Mouse (Mus musculus): ENCODE results near the gene Armc3. TPM values are rescaled to one million over a fixed set of nuclear protein-coding genes. Genes with fewer than 3 reads are reported as not detected.

The Armc3 gene
- 0.74 TPM in 2 replicates for polyA plus RNA-seq (2015; fragmentation: Nextera tagmentation; extraction: Ambion mirVana)

DNA sequence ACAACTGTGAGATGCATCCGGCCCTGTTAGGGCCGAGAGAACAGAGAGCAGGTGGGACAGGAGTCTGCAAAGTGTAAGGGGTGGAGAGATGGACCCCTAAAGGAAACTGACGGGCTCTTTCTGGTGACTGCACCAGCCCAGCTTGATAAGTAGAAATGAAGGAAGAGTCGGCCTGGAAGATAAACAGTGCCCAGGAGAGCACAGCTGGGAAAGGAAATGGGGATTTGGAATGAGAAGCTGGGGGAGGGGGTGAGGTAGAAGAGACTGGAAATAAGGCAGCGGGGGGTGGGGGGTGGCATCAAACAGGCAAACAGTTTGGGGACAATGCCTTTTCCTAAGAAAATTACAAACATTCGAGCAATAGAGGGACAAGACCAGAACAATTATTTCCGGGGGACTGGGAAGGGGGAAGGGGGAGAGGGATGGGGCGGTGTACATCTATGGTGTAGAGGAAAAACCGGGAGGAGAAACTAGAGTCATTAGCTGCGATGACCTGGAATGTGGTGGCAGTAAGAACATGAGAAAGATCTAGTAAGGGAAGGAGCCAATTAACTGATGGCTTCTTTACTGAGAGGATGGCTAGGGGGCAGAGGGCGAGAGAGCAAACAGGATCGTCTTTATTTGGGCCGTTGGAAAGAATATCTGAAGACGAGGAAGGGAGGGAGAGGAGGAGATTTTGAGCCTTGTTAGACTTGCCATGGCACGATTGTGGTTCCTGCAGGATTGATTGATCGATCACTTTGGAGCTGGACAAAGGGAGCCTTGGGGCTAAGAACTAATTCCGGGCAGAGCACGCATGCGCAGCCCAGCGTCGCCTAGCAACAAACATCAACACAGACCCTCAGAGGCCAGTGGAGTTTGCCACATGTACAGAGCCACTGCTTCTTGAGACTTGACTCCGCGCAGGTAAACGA is at the start of gene Armc3:
TSS of gene Armc3 (plus strand) at position 851 of the 914 bp plus-strand sequence.
- Histone ChIP-seq H3K4me2 (peak within 1 kb of the TSS; percentile 66), H3K27me3 (no peaks in the 10 kb centered on the region), H3K36me3 (no peaks in the 10 kb centered on the region), H3K27ac (no peak within 1 kb of the TSS), H3K4me3 (peak within 1 kb of the TSS; percentile 50), H3K4me1 (peaks cover 21% of the 10 kb centered on the region), H3K9ac (peak within 1 kb of the TSS; percentile 33), H3K9me3 (no peaks in the 10 kb centered on the region)
- 15% methylated on average over 24 of the region's 24 CpGs for WGBS
- ATAC-seq (ENCODE audit: borderline replicate concordance, extremely low read depth, low FRiP score, low TSS enrichment), result peak; percentile 86; the same call in 1 of the 2 replicates

DNA sequence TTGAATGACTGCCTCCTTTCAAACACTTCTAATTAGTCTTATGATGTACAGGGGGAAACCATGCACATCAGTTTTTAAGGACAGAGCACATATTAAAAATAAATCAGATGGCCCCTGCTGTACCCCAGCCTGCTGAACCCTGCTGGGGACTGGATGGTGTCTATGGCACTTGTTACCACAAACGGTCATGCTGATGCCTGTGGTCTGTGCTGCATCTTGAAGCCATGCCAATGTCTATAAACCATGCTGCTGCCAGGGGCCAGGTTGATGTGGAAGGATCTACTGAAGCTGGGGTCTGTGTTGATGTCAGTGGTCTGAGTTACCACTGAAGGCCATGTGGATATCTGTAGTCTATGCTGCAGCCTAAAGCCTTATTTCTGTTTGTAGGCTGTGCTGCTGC is 46.4 kb upstream of the Armc3 start:
- no peaks in the 10 kb centered on the region for H3K36me3 ChIP-seq
- WGBS, result 59% methylated on average over 1 of the region's 1 CpGs
- H3K4me1 ChIP-seq, result no peaks in the 10 kb centered on the region
- no peak overlapping the region for H3K4me2 ChIP-seq
- no peak for ATAC-seq (ENCODE audit: borderline replicate concordance, extremely low read depth, low FRiP score, low TSS enrichment)
- no peak overlapping the region for H3K9ac ChIP-seq
- H3K4me3 ChIP-seq, result no peak overlapping the region
- no peaks in the 10 kb centered on the region for H3K27me3 ChIP-seq
- H3K27ac ChIP-seq, result no peak overlapping the region
- H3K9me3 ChIP-seq, result no peaks in the 10 kb centered on the region

DNA sequence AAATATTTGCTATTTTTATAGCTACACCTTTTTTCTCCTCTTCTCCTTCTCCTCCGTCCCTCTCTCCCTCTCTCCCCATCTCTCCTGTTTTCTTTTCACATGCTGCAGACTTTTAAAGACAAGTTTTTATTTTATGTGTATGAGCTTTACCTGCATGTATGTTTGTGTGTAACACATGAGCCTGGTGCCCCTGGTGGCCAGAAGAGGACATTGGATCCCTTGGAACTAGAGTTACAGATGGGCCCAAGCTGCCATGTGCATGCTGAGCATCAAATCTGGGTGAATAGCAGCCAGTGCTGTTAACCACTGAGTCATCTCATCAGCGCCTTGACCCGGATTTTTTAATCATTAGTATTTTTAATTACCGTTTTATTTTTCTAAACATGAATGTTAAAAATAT is 42.9 kb upstream of the Armc3 start:
- no peak for ATAC-seq (ENCODE audit: borderline replicate concordance, extremely low read depth, low FRiP score, low TSS enrichment)
- Histone ChIP-seq H3K9ac (no peak overlapping the region), H3K9me3 (no peaks in the 10 kb centered on the region), H3K4me2 (no peak overlapping the region), H3K27ac (no peak overlapping the region), H3K27me3 (no peaks in the 10 kb centered on the region), H3K4me3 (no peak overlapping the region), H3K36me3 (no peaks in the 10 kb centered on the region), H3K4me1 (no peaks in the 10 kb centered on the region; the same call in 1 of the 2 replicates)
- 69% methylated on average over 4 of the region's 4 CpGs for WGBS

DNA sequence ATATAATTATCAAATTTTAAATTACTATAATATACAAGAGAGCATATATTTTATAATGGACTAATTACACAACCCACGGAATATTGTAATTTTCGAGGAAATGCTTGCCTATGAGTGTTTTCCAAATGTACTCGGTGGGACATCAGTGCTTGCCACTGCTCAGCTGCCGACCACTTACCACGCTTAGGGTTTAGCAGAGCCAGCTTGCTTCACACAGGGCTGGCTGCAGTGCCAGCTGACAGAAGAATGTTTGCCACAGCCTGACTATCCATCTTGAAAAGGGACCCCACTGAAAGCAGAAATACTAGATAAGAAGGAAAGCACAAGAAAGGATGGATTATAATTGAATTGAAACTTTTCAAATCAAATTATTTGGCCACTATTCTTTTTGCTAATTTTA is 39.6 kb upstream of the Armc3 start:
- Histone ChIP-seq H3K27me3 (no peaks in the 10 kb centered on the region), H3K9me3 (no peaks in the 10 kb centered on the region), H3K4me3 (no peak overlapping the region), H3K27ac (no peak overlapping the region), H3K4me2 (no peak overlapping the region), H3K36me3 (no peaks in the 10 kb centered on the region), H3K9ac (no peak overlapping the region), H3K4me1 (no peaks in the 10 kb centered on the region; the same call in 1 of the 2 replicates)
- ATAC-seq (ENCODE audit: borderline replicate concordance, extremely low read depth, low FRiP score, low TSS enrichment), result no peak
- WGBS, result 70% methylated on average over 5 of the region's 5 CpGs

DNA sequence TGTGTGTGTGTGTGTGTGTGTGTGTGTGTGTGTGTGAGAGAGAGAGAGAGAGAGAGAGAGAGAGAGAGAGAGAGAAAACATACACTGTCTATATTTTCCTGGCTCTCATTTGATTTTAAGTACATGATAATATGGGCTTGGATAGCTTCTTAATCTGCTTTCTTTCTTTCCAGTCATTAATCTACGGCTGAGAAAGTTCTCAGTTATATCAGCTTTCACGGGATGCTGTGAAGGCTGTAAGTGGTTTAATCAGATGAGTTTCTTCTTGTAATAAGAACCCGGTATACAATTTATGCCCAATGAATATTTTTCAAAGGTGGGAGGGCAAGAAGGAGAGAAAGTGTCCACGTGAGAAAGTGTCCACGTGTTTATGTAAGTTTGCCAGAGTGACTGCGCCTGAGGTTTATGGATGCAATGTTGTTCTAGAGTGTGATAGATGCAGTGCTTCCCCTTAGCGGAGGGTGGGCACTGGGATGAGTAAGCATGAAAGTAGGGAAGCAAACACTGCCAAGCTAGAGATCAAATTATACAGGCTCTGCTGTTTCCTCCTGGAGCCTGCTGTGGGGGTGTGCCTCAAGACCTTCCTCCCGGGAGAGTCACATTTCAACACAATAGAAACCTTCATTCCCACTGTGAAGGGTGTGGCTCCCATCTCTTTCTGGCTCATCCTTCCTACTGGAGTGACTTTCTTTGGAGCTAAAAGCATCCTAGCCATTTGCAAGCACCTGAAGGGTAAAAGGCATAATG is 38.6 kb upstream of the Armc3 start:
- Histone ChIP-seq H3K27me3 (no peaks in the 10 kb centered on the region), H3K9ac (no peak overlapping the region), H3K9me3 (no peaks in the 10 kb centered on the region), H3K27ac (no peak overlapping the region), H3K36me3 (no peaks in the 10 kb centered on the region), H3K4me1 (no peaks in the 10 kb centered on the region; the same call in 1 of the 2 replicates), H3K4me3 (no peak overlapping the region), H3K4me2 (no peak overlapping the region)
- 26% methylated on average over 8 of the region's 8 CpGs for WGBS
- ATAC-seq (ENCODE audit: borderline replicate concordance, extremely low read depth, low FRiP score, low TSS enrichment), result no peak

DNA sequence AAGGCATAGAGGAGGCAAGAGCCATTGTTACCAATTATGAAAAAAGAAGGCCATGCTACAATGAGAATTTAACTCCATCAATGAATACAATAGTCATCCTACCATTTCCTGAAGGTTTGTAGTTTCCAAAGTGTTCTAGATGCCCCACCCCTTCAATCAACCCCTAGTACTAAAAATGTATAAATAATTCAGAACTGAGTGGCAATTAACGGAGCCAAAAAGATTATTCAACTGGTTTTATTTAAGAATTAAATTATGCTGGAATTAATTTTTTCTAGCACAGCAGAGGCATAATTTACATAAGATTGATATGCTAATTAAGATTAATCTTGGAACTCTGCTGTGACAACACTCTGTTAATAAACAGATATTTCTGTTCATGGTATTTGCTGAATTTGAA is 34.9 kb upstream of the Armc3 start:
- ATAC-seq (ENCODE audit: borderline replicate concordance, extremely low read depth, low FRiP score, low TSS enrichment), result no peak
- no peaks in the 10 kb centered on the region for H3K36me3 ChIP-seq
- no peak overlapping the region for H3K9ac ChIP-seq
- no peaks in the 10 kb centered on the region for H3K9me3 ChIP-seq
- H3K27ac ChIP-seq, result no peak overlapping the region
- no peak overlapping the region for H3K4me3 ChIP-seq
- 93% methylated on average over 1 of the region's 1 CpGs for WGBS
- H3K4me1 ChIP-seq, result no peaks in the 10 kb centered on the region
- H3K27me3 ChIP-seq, result no peaks in the 10 kb centered on the region
- H3K4me2 ChIP-seq, result no peak overlapping the region

DNA sequence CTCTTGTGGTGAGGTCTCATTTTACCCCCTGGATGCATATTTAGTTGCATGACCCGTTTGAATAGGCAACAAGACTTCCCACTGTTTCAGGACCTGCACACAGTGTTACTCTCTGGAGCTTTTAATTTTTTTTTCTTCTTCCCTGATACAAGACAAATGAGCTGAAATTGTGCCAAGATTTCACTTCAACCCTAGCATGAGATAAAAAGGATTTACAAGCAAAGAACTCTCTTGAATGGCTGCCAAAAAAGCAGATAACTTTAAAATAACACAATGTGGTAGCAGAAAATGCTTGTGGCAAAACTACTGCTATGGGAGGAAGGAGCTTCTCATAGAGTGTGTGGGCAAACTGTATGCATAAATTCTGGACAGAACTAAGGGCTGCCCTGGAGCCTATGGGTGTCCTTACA is 22.3 kb upstream of the Armc3 start:
- Histone ChIP-seq H3K4me2 (no peak overlapping the region), H3K27ac (no peak overlapping the region)

DNA sequence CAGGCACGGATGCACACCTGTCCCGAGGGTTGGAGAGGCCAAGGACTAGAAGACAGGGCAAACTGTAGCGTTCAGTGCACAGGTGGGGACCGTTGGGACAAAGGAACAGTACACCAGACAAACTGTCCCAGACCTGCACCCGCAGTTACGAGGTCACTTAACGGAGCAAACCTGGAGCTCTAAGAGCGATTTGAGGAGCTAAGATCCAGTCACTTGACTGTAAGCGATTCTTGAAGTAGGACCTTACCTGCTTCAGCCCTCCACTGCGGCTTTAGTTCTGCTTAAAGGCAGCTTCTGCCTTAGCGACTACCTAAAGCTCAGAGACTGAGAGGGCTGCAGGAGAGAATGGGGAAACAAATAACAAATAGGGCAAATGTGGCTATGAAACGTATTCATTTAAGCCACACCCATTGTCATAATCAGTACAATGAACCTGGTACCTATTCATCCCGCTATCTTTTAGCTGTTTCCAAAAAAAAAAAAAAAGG is 308 bp downstream of the Armc3 start:
- Histone ChIP-seq H3K9ac (no peak overlapping the region), H3K27me3 (no peaks in the 10 kb centered on the region), H3K36me3 (no peaks in the 10 kb centered on the region), H3K9me3 (no peaks in the 10 kb centered on the region), H3K4me3 (peak overlapping the region; percentile 50), H3K27ac (no peak overlapping the region), H3K4me2 (peak overlapping the region; percentile 66), H3K4me1 (peaks cover 21% of the 10 kb centered on the region)
- 26% methylated on average over 13 of the region's 13 CpGs for WGBS
- no peak for ATAC-seq (ENCODE audit: borderline replicate concordance, extremely low read depth, low FRiP score, low TSS enrichment)

More for the DNA sequence above, 22.3 kb upstream of the Armc3 start:
- H3K36me3 ChIP-seq, result no peaks in the 10 kb centered on the region
- peaks cover 13% of the 10 kb centered on the region for H3K4me1 ChIP-seq
- no peaks in the 10 kb centered on the region for H3K9me3 ChIP-seq
- WGBS, result 20% methylated on average over 1 of the region's 1 CpGs
- H3K9ac ChIP-seq, result no peak overlapping the region
- H3K27me3 ChIP-seq, result no peaks in the 10 kb centered on the region
- no peak for ATAC-seq (ENCODE audit: borderline replicate concordance, extremely low read depth, low FRiP score, low TSS enrichment)
- H3K4me3 ChIP-seq, result no peak overlapping the region

DNA sequence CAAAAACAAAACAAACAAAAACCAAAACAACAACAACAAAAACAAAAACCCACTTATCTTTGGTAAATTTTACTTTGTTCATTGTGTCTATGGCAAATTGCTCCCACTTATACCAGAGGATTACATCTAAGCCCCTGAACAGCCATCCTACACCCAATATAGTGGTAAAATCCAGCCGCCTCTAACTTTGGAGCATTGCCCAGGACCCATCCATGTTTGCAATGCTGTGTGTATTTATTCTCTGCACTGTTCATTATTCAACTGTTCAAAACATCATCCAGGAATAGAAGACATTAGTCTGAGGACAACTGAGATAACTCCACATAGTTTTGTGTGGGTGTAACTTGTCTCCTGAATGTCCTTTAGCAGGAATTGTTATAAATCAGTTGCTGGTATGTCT is 1.0 kb downstream of the Armc3 start:
- Histone ChIP-seq H3K27ac (no peak overlapping the region), H3K9ac (no peak overlapping the region), H3K4me2 (no peak overlapping the region), H3K4me1 (peaks cover 21% of the 10 kb centered on the region), H3K4me3 (no peak overlapping the region), H3K9me3 (no peaks in the 10 kb centered on the region), H3K27me3 (no peaks in the 10 kb centered on the region), H3K36me3 (no peaks in the 10 kb centered on the region)
- WGBS, result 51% methylated on average over 1 of the region's 1 CpGs
- no peak for ATAC-seq (ENCODE audit: borderline replicate concordance, extremely low read depth, low FRiP score, low TSS enrichment)

DNA sequence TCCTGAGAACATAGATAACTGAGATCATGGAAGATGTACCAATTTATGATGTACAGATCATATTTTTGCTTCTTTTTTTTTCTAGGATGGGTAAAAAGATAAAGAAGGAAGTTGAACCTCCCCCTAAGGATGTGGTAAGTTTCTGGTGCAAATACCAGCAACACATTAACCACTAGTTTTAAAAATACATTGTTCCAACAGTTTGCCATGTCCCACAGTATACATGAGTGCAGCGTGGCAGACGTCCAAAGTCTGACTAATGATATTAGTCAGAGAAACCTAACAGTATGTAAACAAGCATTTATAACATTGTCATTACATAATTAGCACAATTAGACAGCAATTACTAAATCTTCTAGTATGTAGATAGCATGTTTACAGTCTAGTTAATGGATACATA is 2.6 kb downstream of the Armc3 start:
- Histone ChIP-seq H3K27ac (no peak overlapping the region), H3K9me3 (no peaks in the 10 kb centered on the region), H3K36me3 (no peaks in the 10 kb centered on the region), H3K9ac (no peak overlapping the region), H3K27me3 (no peaks in the 10 kb centered on the region), H3K4me2 (no peak overlapping the region), H3K4me3 (no peak overlapping the region), H3K4me1 (peaks cover 21% of the 10 kb centered on the region)
- 21% methylated on average over 2 of the region's 2 CpGs for WGBS
- peak; percentile 49; the same call in 1 of the 2 replicates for ATAC-seq (ENCODE audit: borderline replicate concordance, extremely low read depth, low FRiP score, low TSS enrichment)

DNA sequence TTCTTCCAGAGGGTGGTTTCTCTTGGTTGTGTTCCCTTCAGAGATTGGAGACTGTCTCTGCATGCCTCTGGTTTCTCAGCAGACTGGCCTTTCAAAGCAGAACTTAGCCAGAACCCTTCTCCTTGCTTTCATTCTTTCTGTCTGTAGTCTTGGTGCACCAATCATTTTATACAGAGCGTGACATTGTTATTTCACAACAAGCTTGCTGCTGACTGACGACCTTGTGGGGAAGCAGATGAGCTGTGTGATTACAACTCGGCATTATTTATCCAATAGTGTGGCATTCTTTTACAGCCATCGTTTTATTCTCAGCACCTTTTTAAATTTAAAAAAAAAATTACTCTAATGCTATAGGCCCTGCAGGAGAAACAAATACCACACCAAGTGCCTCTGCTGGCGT is 35.2 kb downstream of the Armc3 start:
- ATAC-seq (ENCODE audit: borderline replicate concordance, extremely low read depth, low FRiP score, low TSS enrichment), result no peak
- 70% methylated on average over 5 of the region's 5 CpGs for WGBS
- H3K9ac ChIP-seq, result no peak overlapping the region
- no peak overlapping the region for H3K4me3 ChIP-seq
- no peaks in the 10 kb centered on the region for H3K36me3 ChIP-seq
- no peaks in the 10 kb centered on the region for H3K27me3 ChIP-seq
- no peaks in the 10 kb centered on the region for H3K9me3 ChIP-seq
- H3K4me1 ChIP-seq, result no peaks in the 10 kb centered on the region
- no peak overlapping the region for H3K27ac ChIP-seq
- H3K4me2 ChIP-seq, result no peak overlapping the region

DNA sequence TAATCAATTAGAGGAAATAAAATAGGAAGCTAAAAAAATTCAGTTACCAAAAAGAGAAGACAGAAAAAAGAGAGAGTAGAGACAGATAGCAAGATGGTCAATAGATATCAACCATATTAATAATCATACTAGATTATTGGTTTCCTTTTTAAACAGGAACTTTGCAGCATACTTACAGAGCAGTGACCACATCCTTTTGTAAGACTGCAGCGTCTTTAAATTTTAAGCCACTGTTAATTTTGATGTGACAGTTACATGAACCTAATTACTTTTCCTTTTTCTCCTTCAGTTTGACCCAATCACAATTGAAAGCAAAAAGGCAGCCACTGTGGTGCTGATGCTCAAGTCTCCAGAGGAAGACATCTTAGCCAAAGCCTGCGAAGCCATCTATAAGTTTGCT is 36.1 kb downstream of the Armc3 start:
- no peak overlapping the region for H3K4me2 ChIP-seq
- H3K27me3 ChIP-seq, result no peaks in the 10 kb centered on the region
- 84% methylated on average over 2 of the region's 2 CpGs for WGBS
- H3K4me1 ChIP-seq, result no peaks in the 10 kb centered on the region
- ATAC-seq (ENCODE audit: borderline replicate concordance, extremely low read depth, low FRiP score, low TSS enrichment), result no peak
- H3K9ac ChIP-seq, result no peak overlapping the region
- no peak overlapping the region for H3K27ac ChIP-seq
- no peak overlapping the region for H3K4me3 ChIP-seq
- no peaks in the 10 kb centered on the region for H3K36me3 ChIP-seq
- H3K9me3 ChIP-seq, result no peaks in the 10 kb centered on the region
